Mouse (Mus musculus): ENCODE results near the gene A730049H05Rik. TPM values are rescaled to one million over a fixed set of nuclear protein-coding genes. Genes with fewer than 3 reads are reported as not detected.

Gene A730049H05Rik
- total and polyA plus RNA-seq, 3 experiments = 0.22 TPM; not detected in 2

GRCm38 (mm10) chr6:92869582-92870219 is 53.4 kb downstream of the A730049H05Rik start:
- peaks cover 15% of the 10 kb centered on the region for H3K9me3 ChIP-seq (replicated peaks)
- H3K36me3 ChIP-seq (replicated peaks) = no peaks in the 10 kb centered on the region
- H3K27me3 ChIP-seq (ENCODE audit: insufficient read depth, low read length) = no peaks in the 10 kb centered on the region
- no peak overlapping the region for H3K4me3 ChIP-seq (ENCODE audit: low read depth, low read length)
- DNase-seq (ENCODE audit: low spot score) (no peak), ATAC-seq (ENCODE audit: extremely low read depth, insufficient number of reproducible peaks, low FRiP score, poor library complexity, severe bottlenecking) (no peak)
- no peaks in the 10 kb centered on the region for H3K4me1 ChIP-seq (ENCODE audit: insufficient read depth, low read depth, low read length)
- TF ChIP-seq TAL1 (conservative IDR thresholded peaks at IDR 0.05; ENCODE audit: low read depth, low read length) (no peak), GATA1 (IDR thresholded peaks at IDR 0.05; ENCODE audit: borderline replicate concordance, low read length) (no peak), CTCF (IDR thresholded peaks at IDR 0.05; ENCODE audit: low read depth, low read length) (no peak), GATA2 (IDR thresholded peaks at IDR 0.05; ENCODE audit: borderline replicate concordance, low read depth, low read length) (no peak), POLR2AphosphoS5 (IDR thresholded peaks at IDR 0.05; ENCODE audit: insufficient replicate concordance, low read depth, low read length) (no peak)

- TF ChIP-seq TAL1 (conservative IDR thresholded peaks at IDR 0.05; ENCODE audit: low read depth, low read length) = no peak
- no peak for TF ChIP-seq POLR2AphosphoS5 (IDR thresholded peaks at IDR 0.05; ENCODE audit: insufficient replicate concordance, low read depth, low read length)
- no peak for TF ChIP-seq GATA1 (IDR thresholded peaks at IDR 0.05; ENCODE audit: borderline replicate concordance, low read length)
- TF ChIP-seq CTCF (IDR thresholded peaks at IDR 0.05; ENCODE audit: low read depth, low read length) = no peak
- no peak for TF ChIP-seq GATA2 (IDR thresholded peaks at IDR 0.05; ENCODE audit: borderline replicate concordance, low read depth, low read length)
- Histone ChIP-seq H3K36me3 (replicated peaks) (no peaks in the 10 kb centered on the region), H3K27me3 (ENCODE audit: insufficient read depth, low read length) (no peaks in the 10 kb centered on the region), H3K4me1 (ENCODE audit: insufficient read depth, low read depth, low read length) (no peaks in the 10 kb centered on the region), H3K4me3 (ENCODE audit: low read depth, low read length) (no peak overlapping the region), H3K9me3 (replicated peaks) (peaks cover 18% of the 10 kb centered on the region)
- no peak for ATAC-seq (ENCODE audit: extremely low read depth, insufficient number of reproducible peaks, low FRiP score, poor library complexity, severe bottlenecking)
- DNase-seq (ENCODE audit: low spot score) = no peak
These were observed 55.5 kb downstream of the A730049H05Rik start for GRCm38 (mm10) chr6:92871813-92872212.

DNA sequence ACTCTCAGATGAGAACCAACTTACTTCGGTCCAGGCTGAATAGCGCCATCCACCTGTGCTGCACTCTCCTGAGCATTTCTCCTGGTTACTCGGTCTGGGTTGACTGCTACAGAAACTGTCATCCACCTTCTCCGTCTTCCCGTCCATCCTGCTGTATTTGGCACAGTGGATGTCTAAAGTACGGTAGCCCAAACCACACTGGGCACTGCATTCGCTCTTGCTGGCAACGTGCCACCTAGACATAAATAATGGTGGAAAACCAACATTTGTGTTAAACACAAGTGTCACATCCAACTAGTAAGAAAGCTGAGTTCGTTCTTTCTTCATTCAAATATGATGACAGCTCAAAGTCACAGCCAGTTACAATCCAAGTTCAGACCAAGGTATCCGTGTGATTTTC is 56.5 kb downstream of the A730049H05Rik start:
- TF ChIP-seq TAL1 (conservative IDR thresholded peaks at IDR 0.05; ENCODE audit: low read depth, low read length) (no peak), CTCF (IDR thresholded peaks at IDR 0.05; ENCODE audit: low read depth, low read length) (no peak), POLR2AphosphoS5 (IDR thresholded peaks at IDR 0.05; ENCODE audit: insufficient replicate concordance, low read depth, low read length) (no peak), GATA2 (IDR thresholded peaks at IDR 0.05; ENCODE audit: borderline replicate concordance, low read depth, low read length) (no peak), GATA1 (IDR thresholded peaks at IDR 0.05; ENCODE audit: borderline replicate concordance, low read length) (no peak)
- no peak for DNase-seq (ENCODE audit: low spot score)
- Histone ChIP-seq H3K27me3 (ENCODE audit: insufficient read depth, low read length) (no peaks in the 10 kb centered on the region), H3K36me3 (replicated peaks) (no peaks in the 10 kb centered on the region), H3K4me3 (ENCODE audit: low read depth, low read length) (no peak overlapping the region), H3K9me3 (replicated peaks) (peaks cover 23% of the 10 kb centered on the region), H3K4me1 (ENCODE audit: insufficient read depth, low read depth, low read length) (no peaks in the 10 kb centered on the region)
- ATAC-seq (ENCODE audit: extremely low read depth, insufficient number of reproducible peaks, low FRiP score, poor library complexity, severe bottlenecking) = no peak

GRCm38 (mm10) chr6:92874854-92875253 is 58.6 kb downstream of the A730049H05Rik start:
- no peak for ATAC-seq (ENCODE audit: extremely low read depth, insufficient number of reproducible peaks, low FRiP score, poor library complexity, severe bottlenecking)
- Histone ChIP-seq H3K4me1 (ENCODE audit: insufficient read depth, low read depth, low read length) (no peaks in the 10 kb centered on the region), H3K27me3 (ENCODE audit: insufficient read depth, low read length) (no peaks in the 10 kb centered on the region), H3K36me3 (replicated peaks) (no peaks in the 10 kb centered on the region), H3K9me3 (replicated peaks) (peaks cover 19% of the 10 kb centered on the region), H3K4me3 (ENCODE audit: low read depth, low read length) (no peak overlapping the region)
- no peak for TF ChIP-seq POLR2AphosphoS5 (IDR thresholded peaks at IDR 0.05; ENCODE audit: insufficient replicate concordance, low read depth, low read length)
- TF ChIP-seq CTCF (IDR thresholded peaks at IDR 0.05; ENCODE audit: low read depth, low read length) = no peak
- no peak for TF ChIP-seq GATA2 (IDR thresholded peaks at IDR 0.05; ENCODE audit: borderline replicate concordance, low read depth, low read length)
- no peak for TF ChIP-seq GATA1 (IDR thresholded peaks at IDR 0.05; ENCODE audit: borderline replicate concordance, low read length)
- no peak for TF ChIP-seq TAL1 (conservative IDR thresholded peaks at IDR 0.05; ENCODE audit: low read depth, low read length)
- DNase-seq (ENCODE audit: low spot score) = no peak

- H3K4me3 ChIP-seq (ENCODE audit: low read depth, low read length) = no peak overlapping the region
- H3K36me3 ChIP-seq (replicated peaks) = no peaks in the 10 kb centered on the region
- H3K9me3 ChIP-seq (replicated peaks) = peaks cover 15% of the 10 kb centered on the region
- H3K4me1 ChIP-seq (ENCODE audit: insufficient read depth, low read depth, low read length) = no peaks in the 10 kb centered on the region
- DNase-seq (ENCODE audit: low spot score) (no peak), ATAC-seq (ENCODE audit: extremely low read depth, insufficient number of reproducible peaks, low FRiP score, poor library complexity, severe bottlenecking) (no peak)
- H3K27me3 ChIP-seq (ENCODE audit: insufficient read depth, low read length) = no peaks in the 10 kb centered on the region
- TF ChIP-seq GATA1 (IDR thresholded peaks at IDR 0.05; ENCODE audit: borderline replicate concordance, low read length) (no peak), CTCF (IDR thresholded peaks at IDR 0.05; ENCODE audit: low read depth, low read length) (no peak), TAL1 (conservative IDR thresholded peaks at IDR 0.05; ENCODE audit: low read depth, low read length) (no peak), POLR2AphosphoS5 (IDR thresholded peaks at IDR 0.05; ENCODE audit: insufficient replicate concordance, low read depth, low read length) (no peak), GATA2 (IDR thresholded peaks at IDR 0.05; ENCODE audit: borderline replicate concordance, low read depth, low read length) (no peak)
These were observed 59.1 kb downstream of the A730049H05Rik start for GRCm38 (mm10) chr6:92875340-92875739.

DNA sequence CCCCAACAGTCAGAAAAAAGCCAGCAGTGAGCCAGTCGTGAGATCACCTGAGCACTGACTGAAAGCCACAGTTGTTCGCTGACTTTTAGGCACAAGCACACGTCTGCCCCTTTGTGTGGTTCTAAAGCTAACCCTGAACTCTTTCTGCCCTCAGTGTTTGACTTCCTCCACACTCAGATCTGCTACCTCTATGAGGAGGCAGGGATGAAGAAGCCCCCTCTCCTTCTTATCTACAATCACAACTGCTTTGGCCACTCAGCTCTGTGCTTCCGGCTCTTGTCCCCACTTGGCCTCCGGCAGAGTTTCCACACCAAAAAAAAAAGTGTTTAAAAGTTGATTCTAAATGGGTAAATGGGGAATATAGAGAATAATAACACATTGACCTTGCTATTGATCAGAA is 59.8 kb downstream of the A730049H05Rik start:
- Histone ChIP-seq H3K36me3 (replicated peaks) (no peaks in the 10 kb centered on the region), H3K4me1 (ENCODE audit: insufficient read depth, low read depth, low read length) (no peaks in the 10 kb centered on the region), H3K27me3 (ENCODE audit: insufficient read depth, low read length) (no peaks in the 10 kb centered on the region), H3K9me3 (replicated peaks) (peaks cover 18% of the 10 kb centered on the region), H3K4me3 (ENCODE audit: low read depth, low read length) (no peak overlapping the region)
- no peak for ATAC-seq (ENCODE audit: extremely low read depth, insufficient number of reproducible peaks, low FRiP score, poor library complexity, severe bottlenecking)
- no peak for TF ChIP-seq POLR2AphosphoS5 (IDR thresholded peaks at IDR 0.05; ENCODE audit: insufficient replicate concordance, low read depth, low read length)
- TF ChIP-seq GATA1 (IDR thresholded peaks at IDR 0.05; ENCODE audit: borderline replicate concordance, low read length) = no peak
- no peak for TF ChIP-seq CTCF (IDR thresholded peaks at IDR 0.05; ENCODE audit: low read depth, low read length)
- TF ChIP-seq TAL1 (conservative IDR thresholded peaks at IDR 0.05; ENCODE audit: low read depth, low read length) = no peak
- TF ChIP-seq GATA2 (IDR thresholded peaks at IDR 0.05; ENCODE audit: borderline replicate concordance, low read depth, low read length) = no peak
- DNase-seq (ENCODE audit: low spot score) = no peak
